Mouse (Mus musculus): ENCODE measurements around the gene Tmem119. TPM values are rescaled to one million over a fixed set of nuclear protein-coding genes. Genes with fewer than 3 reads are reported as not detected.

The Tmem119 gene
- not detected for total RNA-seq (2023)

GRCm38 (mm10) chr5:113800280-113800679 is at the start of gene Tmem119:
Gene Tmem119 (minus strand): TSS chr5:113800516.

GRCm38 (mm10) chr5:113832490-113832901 is 32.2 kb upstream of the Tmem119 start, which contains the start of gene Selplg:
Gene Selplg (minus strand): TSS chr5:113832644.

GRCm38 (mm10) chr5:113772450-113772895 is 27.8 kb downstream of the Tmem119 start, which contains the start of the genes Sart3 and Iscu:
Gene Sart3 (minus strand): TSS chr5:113772510.
Gene Iscu (plus strand): TSS chr5:113772748.

Other genes starting within 250 kb of the Tmem119 start
- gene Cmklr1, start 150.1 kb downstream of the Tmem119 start, total RNA-seq (2023), result under 1 TPM; 0.71 to 0.81 TPM
- not detected for gene 1700069L16Rik, start 75.7 kb downstream of the Tmem119 start, total RNA-seq (2023)
- 1 to 10 TPM; 6.1 to 9.5 TPM for gene Ficd, start 64.7 kb downstream of the Tmem119 start, total RNA-seq (2023)
- gene Sart3, start 28.0 kb downstream of the Tmem119 start, total RNA-seq (2023), result 10 to 100 TPM; 74.5 to 82.6 TPM
- gene Iscu, start 27.8 kb downstream of the Tmem119 start, total RNA-seq (2023), result 10 to 100 TPM; 60.0 to 61.4 TPM
- 10 to 100 TPM; 50.5 to 59.7 TPM for gene Selplg, start 32.1 kb upstream of the Tmem119 start, total RNA-seq (2023)
- 10 to 100 TPM; 43.3 to 49.0 TPM for gene Coro1c, start 108.2 kb upstream of the Tmem119 start, total RNA-seq (2023)
- gene Ssh1, start 193.4 kb upstream of the Tmem119 start, total RNA-seq (2023), result 10 to 100 TPM; 74.5 to 81.4 TPM
- under 1 TPM; 0.38 to 0.62 TPM for gene Dao, start 203.2 kb upstream of the Tmem119 start, total RNA-seq (2023)